Mouse (Mus musculus) spleen, postnatal 10 days (tissue): ENCODE data around the gene Itpr2.

ENCODE experiments used
- DNase-seq, 2 experiments: peaks; one replicate each; pipeline ENCODE4 v3.0.0; 2021 to 2022; ENCODE audit warnings: low spot score in 2 of 2

Itpr2 gene

DNA sequence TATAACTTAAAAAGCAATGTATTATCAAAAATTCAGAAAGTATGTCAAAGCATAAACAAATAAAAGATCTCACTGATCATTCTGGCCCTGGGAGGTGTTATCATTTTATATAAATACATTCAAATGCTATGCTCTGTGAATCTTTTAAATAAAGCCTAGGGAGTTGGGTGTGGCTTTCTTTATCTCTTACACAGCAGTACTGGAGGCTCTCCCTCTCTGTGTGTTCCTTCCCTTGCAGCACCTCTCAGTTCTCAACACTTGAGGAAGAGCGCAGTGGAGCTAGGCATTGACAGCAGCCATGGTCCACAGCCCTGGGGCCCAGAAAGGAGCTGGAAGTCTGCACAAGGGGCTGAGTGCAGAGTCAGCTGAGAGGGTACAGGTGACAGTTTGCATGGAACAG, 192.7 kb downstream of the Itpr2 start:
- DNase-seq = no peak

DNA sequence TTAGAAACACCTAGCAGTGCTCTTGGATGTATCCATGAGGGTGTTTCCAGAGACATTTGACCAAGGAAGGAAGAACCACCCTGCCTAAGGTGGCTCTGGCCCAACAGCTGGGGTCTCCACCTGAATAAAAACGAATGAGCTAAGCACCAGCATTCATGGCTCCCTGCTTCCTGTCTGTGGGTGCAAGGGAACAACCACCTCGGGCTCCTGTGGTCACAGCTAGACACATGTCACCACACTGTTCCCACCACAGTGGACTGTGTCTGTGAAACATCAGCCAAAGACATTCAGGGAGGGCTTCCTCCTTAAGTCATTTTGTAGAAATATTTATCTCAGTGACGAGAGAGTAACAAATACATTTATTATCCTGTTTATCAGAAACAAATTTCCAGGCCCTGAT, 196.0 kb downstream of the Itpr2 start:
- no peak for DNase-seq

DNA sequence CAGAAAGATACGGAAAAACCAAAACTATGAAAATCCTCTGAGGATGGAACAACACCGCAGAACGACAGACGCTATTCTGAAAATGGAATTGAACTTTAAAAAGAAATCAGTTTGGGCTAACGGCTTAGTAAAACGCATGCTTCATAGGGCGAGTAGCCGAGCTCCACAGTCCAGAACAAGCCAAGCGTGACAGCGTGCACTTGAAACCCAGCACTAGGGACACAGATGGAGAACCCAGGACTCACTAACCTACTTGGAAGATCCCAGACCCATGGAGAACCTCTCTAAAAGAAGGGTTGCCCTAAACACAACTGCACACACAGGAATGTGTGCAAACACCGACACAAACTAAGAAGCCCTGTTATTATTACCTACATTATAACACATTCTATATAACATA, 197.9 kb downstream of the Itpr2 start:
- no peak for DNase-seq

DNA sequence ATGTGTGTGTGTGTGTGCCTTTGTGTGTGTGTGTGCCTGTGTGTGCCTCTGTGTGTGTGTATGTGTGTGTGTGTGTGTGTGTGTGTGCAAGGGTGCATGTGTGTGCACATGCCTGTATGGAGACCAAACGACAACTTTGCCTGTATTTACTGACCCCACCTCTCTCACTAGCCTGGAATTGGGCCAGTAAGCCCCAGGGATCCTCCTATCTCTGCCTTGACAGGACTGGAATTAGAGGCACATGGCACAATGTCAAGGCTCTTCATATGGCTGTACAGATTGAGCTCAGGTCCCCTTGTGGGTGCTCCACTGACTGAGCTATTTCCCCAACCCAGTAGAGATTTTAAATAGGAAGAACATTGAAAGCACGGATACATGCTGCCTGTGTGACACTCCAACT, 198.7 kb downstream of the Itpr2 start:
- DNase-seq = no peak

DNA sequence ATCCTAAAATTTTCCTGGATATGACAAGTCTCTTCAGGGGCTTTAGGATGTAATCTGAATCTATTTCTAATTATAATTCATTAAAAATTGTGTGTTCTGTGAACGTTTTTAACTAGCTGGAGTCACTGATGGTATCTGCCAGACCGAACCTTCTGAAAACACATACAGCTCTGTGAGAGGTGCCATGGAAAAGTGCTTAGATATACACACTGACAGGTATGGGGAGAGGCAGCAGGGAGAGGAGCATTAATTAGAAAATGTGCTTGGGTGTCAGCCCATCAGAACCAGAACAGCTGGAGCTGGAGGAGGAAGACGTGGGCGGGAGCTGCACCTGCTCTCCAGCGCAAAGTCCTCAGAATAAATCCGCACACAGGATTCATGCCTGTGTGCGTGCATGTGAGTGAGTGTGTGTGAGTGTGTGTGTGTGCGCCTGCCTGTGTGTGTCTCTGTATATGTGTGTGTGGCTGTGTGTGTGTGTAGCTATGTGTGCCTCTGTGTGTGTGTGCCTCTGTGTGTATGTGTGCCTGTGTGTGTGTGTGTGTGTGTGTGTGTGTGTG, 199.4 kb downstream of the Itpr2 start:
- no peak for DNase-seq

DNA sequence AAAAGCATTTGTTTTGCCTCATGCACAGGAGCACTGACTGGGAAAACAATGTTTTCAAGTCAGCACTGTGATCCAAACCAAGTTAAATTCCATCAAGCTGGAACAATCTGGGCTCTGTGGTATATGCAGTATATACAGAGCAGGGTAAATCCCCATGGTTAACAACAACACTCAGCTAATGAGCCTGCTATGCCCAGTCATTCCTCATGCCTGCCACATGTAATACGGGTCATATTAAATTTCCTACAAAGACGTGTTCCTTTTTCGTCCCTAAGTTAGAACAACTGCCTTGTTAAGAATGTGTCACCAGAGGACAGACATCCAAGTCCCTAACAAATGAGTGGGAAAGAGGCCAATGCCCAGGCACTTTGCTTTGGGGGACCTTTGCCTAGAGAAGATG, 199.9 kb downstream of the Itpr2 start:
- no peak for DNase-seq

DNA sequence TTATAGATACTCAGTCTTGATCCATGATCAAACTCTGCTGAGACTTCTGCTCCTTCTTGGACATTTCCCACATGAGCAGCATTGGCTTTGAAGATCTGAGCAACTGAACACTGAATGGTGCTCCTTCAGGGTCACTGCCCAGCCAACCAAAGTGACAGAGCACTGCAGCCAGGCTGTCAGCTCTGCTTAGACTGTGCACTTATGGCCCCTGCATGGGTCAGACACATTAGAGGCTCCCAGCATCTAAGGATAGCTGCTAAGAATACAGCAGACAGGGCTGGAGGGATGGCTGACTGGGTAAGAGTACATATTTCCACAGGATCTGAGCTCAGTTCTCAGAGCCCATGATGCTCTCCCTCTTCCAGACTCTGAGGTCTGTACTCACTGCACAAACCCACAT, 201.1 kb downstream of the Itpr2 start:
- no peak for DNase-seq

DNA sequence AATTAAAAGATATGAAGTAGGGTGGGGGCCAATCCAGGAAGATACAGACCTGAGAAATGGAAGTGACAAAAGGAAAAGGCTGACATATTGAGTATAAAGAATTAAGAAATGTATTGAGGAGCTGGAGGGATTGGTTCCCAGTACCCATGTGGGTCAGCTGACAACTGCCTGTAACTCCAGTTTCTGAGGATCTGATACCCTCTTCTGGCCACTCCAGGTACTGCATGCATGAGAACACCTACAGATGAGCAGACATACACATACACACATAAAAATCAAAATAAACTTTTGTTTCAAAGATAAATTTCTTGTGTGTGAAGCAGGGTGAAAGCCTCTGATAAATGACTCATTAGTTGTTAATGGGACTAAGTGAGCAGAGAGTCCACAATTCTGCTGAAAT, 203.3 kb downstream of the Itpr2 start:
- peak in 1 of 2 experiments; percentile 55 for DNase-seq

DNA sequence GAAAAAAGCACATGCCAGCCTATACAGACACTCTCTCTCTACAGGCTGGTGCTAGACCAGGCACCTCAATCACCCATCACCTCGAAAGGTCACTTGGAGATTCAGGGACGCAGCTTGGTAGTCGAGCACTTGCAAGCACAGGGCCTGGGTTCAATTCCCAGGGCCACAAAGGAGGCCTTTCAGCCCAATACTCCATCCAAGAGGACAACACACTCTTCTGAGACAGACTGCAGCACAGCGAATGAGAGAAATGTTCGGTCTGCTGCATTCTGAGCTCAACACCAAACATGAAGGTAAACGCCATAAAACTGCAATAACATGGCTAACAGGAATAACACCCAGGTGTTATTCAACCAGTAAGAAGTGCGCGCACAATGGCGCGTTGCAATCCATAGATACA, 211.0 kb downstream of the Itpr2 start:
- no peak for DNase-seq

DNA sequence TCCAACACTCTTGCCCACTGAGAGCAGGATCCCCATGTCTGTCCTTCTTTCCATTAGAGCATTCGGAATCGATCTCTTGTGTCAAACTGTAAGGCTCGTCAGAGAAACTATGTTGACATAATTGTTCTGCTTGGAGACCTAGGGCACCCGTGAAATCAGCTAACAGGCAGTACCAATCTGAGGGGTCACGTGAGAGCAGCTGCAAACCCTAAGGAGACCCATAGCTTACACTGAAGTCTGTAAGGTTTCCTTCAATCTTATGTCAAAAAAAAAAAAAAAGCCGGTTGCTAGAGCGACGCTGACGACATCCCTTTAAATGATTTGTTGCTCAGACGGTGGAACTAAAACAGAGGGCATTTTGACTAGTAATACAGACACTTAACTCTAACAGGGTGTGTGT, 212.2 kb downstream of the Itpr2 start:
- DNase-seq = no peak

DNA sequence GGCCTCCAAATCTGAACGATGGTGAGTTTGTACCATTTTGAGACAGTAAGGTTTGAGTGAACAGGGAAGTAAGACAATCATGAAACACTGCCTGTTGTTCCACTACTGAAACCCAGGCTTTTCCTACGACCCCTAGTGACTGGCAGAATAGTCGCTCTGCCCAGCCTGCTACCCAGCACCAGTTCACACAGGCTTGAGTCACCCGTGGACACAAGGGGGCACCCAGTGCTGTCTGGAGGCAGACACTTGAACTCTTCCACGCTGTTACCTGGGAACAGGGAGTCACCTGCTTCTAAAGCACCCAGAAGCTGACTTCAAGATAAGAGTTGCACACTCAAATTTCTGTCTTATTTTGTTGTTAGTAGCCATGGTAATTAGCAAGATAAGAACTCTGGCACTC, 213.8 kb downstream of the Itpr2 start:
- peak in 1 of 2 experiments; percentile 7 for DNase-seq

DNA sequence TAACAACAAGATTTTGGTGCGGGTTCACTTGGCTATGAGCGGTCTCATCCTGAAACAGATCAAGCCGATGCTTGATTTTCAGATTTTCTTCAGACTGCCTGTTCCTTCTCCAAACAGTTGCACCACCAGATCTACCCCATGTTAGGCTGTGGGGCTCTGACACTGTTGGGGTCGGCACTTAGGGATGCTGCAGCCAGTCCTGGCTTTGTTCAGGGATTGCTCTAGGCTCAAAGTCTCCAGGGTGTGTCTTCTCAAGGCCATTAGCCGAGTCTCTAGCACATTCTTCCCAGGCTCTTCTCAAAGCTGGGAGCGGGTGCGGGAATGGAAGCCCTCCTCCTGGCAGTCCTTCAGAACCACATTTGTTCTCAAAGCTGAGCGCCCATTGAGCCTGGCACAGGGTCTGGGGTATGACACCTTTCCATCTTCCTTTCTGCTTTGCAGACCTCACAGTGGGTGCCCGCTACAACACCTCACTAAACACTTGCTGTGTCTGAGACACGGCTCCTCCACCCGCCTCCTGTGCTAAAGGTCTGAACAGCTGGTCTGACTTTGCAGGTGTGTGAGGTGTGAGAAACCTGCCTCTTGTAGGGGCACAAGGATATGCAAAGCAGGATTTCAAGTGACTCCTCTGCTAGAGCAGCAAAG, 217.0 kb downstream of the Itpr2 start:
- no peak for DNase-seq

DNA sequence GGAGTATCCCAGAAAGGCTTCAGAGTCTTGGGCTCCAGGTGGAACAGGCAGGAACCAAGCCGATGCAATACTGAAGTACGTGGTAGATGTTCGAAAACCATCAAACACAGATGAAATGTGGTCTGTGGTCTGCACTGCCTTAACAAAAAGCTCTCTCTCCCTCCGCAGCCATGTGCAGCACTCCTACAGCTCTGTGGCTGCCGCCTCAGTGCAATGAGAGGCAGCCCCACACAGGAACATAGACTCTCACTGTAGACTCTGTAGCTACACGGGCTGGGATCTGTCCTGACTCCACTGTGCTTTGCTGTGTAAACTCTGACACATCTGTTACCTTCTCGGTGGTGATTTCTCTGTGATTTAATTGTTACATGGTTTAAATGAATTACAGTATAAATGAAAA, 218.0 kb downstream of the Itpr2 start:
- no peak for DNase-seq

DNA sequence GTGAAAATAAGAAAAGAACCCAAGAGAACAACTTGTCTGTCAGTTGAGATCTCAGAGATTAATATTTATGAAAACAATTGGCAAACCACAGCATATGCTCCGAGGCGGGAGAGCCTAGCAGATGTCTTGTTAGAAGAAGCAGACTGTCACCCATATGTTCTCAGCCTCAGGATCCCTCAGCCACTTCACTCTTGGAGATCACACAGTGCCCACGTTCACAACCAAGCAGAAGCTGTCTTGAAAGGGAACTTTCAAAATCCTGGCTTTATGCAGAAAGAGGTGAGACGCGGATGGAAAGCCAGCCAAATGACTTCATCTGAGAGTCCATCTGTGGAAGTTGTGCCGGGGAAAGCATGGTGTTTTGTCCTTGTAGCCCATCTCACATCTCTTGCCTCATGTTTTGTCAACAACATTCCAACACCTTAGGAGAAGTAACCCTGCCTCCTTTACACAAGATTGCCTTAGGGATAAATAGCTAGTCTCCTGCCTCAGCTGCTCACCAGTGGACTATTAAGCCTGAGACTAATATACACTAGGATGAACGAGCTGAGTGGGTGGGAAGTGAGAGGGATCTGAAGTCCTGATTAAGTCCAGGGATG, 219.9 kb downstream of the Itpr2 start:
- no peak for DNase-seq

DNA sequence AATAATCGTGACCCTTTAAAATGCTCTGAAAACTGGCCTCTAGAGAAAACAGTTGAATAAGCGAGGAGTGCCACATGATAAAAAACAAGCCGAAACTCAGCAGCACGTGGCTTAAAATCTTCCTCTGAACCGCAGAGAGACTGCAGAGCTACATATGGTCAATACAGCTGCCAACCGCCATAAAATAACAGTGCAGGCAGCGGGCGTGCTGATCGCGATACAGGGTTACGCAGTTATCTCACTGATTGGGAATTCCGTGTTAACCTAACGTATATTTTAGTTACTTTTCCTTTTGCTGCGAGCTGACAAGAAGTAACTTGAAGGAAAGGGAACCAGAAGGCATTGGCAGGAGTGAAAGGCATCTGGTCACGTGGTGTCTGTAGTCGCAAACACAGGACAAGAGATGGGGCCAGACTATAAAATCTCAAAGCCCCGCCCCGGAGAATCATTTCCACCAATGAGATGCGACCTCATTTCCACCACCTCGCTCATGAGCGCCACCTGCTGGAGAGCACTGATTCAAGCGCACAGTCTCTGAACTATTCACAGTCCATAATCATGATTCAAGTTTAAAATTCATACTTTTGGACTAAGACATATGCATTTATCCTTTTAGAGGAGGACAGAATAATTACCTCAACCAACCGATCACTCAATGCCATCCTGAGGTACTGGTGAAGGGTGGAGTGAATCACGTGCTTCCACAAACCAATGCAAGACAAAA, 220.7 kb downstream of the Itpr2 start:
- peak; percentile 44 to 80 for DNase-seq

DNA sequence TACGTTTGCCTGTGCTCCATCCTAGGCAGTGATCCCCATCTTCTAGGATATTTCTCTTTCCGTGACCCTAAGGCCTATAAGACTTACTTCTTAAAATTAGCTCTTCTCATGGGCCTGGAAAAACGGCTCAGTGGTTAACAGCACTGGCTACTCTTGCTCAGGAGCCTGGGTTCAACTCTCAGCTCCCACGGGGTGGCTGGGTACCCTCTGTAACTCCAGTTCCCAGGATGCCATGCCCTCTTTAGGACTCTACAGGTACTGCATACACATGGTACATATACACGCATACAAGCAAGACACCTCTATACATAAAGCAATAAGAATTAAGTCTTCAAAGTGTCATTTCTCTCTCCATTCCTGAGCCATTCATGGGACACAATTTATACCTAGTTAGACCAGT, 228.8 kb downstream of the Itpr2 start:
- DNase-seq = no peak

DNA sequence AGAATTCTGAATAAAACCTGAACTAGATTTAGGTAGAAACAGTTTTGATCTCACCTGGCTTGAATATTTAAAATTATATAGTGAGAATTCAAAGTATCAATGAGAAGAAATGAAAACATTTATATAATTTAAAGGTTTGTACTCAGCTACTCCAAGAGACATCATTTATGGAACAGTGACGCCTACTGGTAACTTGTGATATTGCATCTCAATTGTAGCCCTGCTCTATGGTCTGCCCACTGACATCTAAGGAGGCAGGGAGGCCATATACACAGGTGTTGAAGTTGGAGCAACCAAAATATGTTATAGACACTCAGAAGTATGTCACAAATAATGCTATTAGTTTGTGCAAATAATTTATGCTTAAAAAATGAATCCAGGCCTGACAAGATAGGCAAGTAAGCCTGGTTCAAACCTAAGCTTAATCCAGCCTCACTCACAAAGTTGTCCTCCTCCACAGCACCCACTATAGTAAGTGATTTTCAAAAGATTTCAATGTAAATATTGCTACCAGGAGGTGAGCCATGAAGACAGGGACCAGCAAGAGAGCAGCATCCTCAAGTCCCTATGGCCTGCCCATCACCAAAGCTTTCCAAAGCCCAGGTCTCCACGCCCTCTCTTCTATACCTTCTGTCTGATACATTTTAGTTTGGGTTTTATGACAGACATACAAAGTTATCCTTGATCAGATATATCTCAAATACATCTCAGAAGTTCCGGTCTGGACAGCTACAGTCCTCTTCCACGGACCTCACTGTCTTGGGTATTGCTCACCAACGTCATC, 229.6 kb downstream of the Itpr2 start:
- DNase-seq = peak; percentile 58 to 77

DNA sequence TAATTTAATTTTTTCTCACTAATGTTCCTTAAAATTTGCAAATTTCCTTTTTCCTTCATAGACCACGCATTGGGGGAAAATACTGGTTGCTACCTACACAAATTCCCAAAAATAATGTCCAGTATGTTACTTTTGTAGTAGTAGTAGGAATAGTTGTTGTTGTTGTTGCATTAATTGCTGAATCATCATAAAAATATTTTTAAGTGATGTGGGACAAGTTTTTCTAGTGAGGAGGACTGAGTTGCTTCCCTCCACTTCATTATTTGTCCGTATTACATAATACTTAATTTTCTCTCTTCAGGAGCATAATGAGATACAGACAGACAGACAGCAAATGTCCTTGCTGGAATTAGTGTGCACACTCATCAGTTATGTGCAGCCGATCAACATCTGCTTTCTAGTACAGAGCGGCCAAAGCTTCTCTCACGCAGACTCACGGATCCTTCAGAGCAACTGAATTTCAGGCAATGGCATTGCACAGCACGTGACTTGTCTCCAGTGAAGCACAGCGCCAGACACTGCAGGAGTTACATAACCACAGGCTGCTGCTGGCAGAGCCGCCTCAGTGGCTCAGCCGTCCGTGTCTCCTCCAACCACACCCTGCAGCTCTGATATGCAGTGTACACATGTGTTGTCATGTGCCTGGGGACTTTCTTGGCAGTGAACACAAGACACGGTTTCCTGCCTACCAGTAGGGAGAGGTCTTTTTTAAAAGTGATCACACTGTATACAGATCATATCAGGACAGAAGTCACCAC, 231.1 kb downstream of the Itpr2 start:
- DNase-seq = peak; percentile 43 to 79

DNA sequence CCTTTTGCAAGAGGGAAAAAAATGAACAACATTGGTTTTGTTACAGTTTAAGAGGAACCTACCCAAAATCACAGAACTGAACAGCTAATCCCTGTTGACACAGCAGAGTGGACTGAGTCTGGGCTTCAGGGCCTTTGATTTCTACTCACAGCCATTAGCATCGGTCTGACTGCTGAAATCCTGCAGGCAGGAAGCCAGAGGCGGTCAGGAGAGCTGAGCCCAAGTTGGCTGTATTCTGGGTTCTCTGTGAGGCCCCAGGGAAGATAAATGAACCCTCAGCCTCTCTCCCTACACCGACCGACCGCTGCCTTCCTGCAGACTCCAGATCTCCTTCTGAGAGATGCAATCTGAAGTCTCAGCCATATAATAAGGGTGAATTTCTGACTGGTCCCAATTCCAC, 231.9 kb downstream of the Itpr2 start:
- DNase-seq = no peak

DNA sequence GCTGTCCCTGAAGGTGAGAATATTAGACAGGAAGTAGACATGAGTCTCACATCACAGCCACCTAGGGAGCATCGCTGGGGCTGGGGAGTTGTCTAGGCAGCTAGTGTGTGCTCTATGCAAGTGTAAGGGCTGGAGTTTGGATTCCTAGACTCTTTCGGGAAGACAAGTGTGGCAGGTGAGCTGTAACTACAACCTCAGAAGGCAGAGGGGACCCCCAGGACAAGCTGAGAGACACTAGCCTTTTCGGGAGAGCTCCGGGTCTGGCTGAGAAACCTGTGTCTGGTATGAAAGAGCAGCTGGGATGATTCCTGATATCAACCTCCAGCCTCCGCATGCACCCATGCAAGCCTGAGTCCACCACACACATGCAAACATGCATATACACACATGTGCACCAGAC, 232.7 kb downstream of the Itpr2 start:
- DNase-seq = no peak

DNA sequence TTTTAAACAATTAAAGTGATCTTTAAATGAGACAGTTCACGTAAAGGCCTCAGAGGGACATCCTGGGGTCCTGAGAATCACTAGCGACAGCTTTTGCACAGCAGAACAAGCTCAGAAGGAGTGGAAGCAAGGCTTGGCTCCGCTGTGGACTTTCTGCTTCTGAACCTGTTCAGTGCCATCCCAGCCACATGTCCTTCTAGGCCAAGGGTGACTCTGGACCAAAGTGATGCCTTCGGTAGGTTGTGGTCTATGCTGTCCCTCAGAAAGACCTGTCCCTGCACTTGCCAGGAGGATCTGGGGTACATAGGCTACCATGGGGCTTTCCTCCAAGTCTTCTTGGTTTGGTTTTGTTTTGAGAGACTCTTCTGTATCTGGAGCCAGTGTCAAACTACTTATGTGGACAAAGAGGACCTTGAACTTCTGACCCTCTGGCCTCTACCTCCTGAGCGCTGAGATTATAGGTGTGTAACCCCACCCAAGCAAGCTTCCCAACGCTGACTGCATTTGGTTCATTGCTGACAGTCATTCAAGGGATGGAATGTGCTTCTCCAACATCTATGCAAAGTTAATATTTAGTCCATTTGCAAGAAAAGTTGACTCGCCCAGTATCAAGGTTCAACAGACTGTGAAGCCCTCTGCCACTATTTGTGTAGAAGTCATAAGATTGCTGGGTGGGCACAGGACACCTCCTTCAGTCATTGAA, 241.2 kb downstream of the Itpr2 start:
- DNase-seq = no peak
